Mouse (Mus musculus) liver, adult 2 months (tissue): ENCODE measurements at regions not wholly inside any gene's neighbourhood (a gene's known extent, or its start where the extent isn't known, plus 50 kb on each side); places are given as distances from the start of the nearest gene placed in this dataset.

Source experiments
- CTCF ChIP-seq: fragments of 200-500 bp; IDR thresholded peaks from 2 replicates; pipeline ENCODE4 v1.5.1; 2011; ENCODE audit warnings: low read depth, low read length, control low read depth
- POLR2A ChIP-seq: fragments of 200-500 bp; IDR thresholded peaks from 2 replicates; pipeline ENCODE4 v1.6.1; 2011; ENCODE audit warnings: low read length, control low read depth; ENCODE audit not compliant: insufficient read depth; ENCODE audit errors: extremely low read depth

- TF ChIP-seq POLR2A (no peak), CTCF (no peak)
These were observed 263.2 kb downstream of the Tmsb4x start for GRCm38 (mm10) chrX:166945915-166946314.
